In genomic region chr11:69061255-69061912, GRCm38 (mm10) we compare ENCODE assay signal across 8 mouse cellular contexts. TPM values are rescaled to one million over a fixed set of nuclear protein-coding genes. Genes with fewer than 3 reads are reported as not detected.
DNase-seq lines count a peak whose midpoint lies in the region; ATAC-seq and TF ChIP-seq lines count a peak whose summit lies in the region.

No protein-coding gene starts in this region.

- H3K9ac ChIP-seq in kidney, postnatal 0 days (ENCODE audit: low read depth, low read length): peak overlapping the region; percentile 94; the same call in 1 of the 2 replicates
- peak overlapping the region; percentile 94 for H3K9ac ChIP-seq in hindbrain, embryonic 12.5 days
- H3K9ac ChIP-seq in midbrain, embryonic 12.5 days (replicated peaks): peak overlapping the region; percentile 87

- peaks cover 30% of the 10 kb centered on the region for H3K4me1 ChIP-seq in kidney, postnatal 0 days (replicated peaks; ENCODE audit: insufficient read depth, low read length)
- H3K4me1 ChIP-seq in hindbrain, embryonic 12.5 days: peaks cover 34% of the 10 kb centered on the region
- peaks cover 36% of the 10 kb centered on the region for H3K4me1 ChIP-seq in midbrain, embryonic 12.5 days

- DNase-seq in kidney, postnatal 0 days (ENCODE audit: low spot score): no peak
- no peak for DNase-seq in kidney, adult 9 months
- DNase-seq in cerebellum, postnatal 10 days: peak; percentile 36 to 45
- no peak for DNase-seq in frontal cortex, postnatal 14 days (ENCODE audit: low spot score in 2 of 2)
- DNase-seq in layer of hippocampus, postnatal 25 days (ENCODE audit: extremely low spot score in 1 of 2, low spot score in 1 of 2): no peak
- no peak for DNase-seq in layer of hippocampus, postnatal 36 days

- H3K36me3 ChIP-seq in kidney, postnatal 0 days (ENCODE audit: insufficient read depth, low read length): no peaks in the 10 kb centered on the region
- no peaks in the 10 kb centered on the region for H3K36me3 ChIP-seq in hindbrain, embryonic 12.5 days
- no peaks in the 10 kb centered on the region for H3K36me3 ChIP-seq in midbrain, embryonic 12.5 days

- H3K27ac ChIP-seq in kidney, postnatal 0 days: peak overlapping the region; percentile 96
- no peak overlapping the region for H3K27ac ChIP-seq in hindbrain, embryonic 12.5 days
- no peak overlapping the region for H3K27ac ChIP-seq in midbrain, embryonic 12.5 days (replicated peaks)

- ATAC-seq in kidney, postnatal 0 days (replicated peaks; ENCODE audit: low FRiP score, low read depth): no peak
- ATAC-seq in hindbrain, embryonic 12.5 days (ENCODE audit: low FRiP score): no peak
- ATAC-seq in midbrain, embryonic 12.5 days (ENCODE audit: low FRiP score, low read depth): no peak

- 13% methylated on average over 17 of the region's 17 CpGs for WGBS in kidney, postnatal 0 days
- 9% methylated on average over 17 of the region's 17 CpGs for WGBS in hindbrain, embryonic 12.5 days
- WGBS in midbrain, embryonic 12.5 days: 8% methylated on average over 17 of the region's 17 CpGs

- H3K9me3 ChIP-seq in kidney, postnatal 0 days (replicated peaks; ENCODE audit: low read length): no peaks in the 10 kb centered on the region
- no peaks in the 10 kb centered on the region for H3K9me3 ChIP-seq in hindbrain, embryonic 12.5 days (replicated peaks)
- no peaks in the 10 kb centered on the region for H3K9me3 ChIP-seq in midbrain, embryonic 12.5 days

- TF ChIP-seq CTCF in kidney, postnatal 0 days (IDR thresholded peaks at IDR 0.05; ENCODE audit: low read depth): no peak

- no peaks in the 10 kb centered on the region for H3K27me3 ChIP-seq in kidney, postnatal 0 days (ENCODE audit: insufficient read depth, low read length)
- no peaks in the 10 kb centered on the region; the same call in 1 of the 2 replicates for H3K27me3 ChIP-seq in hindbrain, embryonic 12.5 days
- peaks cover 14% of the 10 kb centered on the region for H3K27me3 ChIP-seq in midbrain, embryonic 12.5 days

- peak overlapping the region; percentile 82 for H3K4me3 ChIP-seq in kidney, postnatal 0 days (replicated peaks; ENCODE audit: low read depth, low read length)
- H3K4me3 ChIP-seq in hindbrain, embryonic 12.5 days: peak overlapping the region; percentile 87
- peak overlapping the region; percentile 85 for H3K4me3 ChIP-seq in midbrain, embryonic 12.5 days

- H3K4me2 ChIP-seq in kidney, postnatal 0 days (ENCODE audit: low read length): peak overlapping the region; percentile 96
- peak overlapping the region; percentile 97 for H3K4me2 ChIP-seq in hindbrain, embryonic 12.5 days (replicated peaks)
- peak overlapping the region; percentile 93 for H3K4me2 ChIP-seq in midbrain, embryonic 12.5 days (replicated peaks)

RNA-seq across cellular contexts. Expression of gene Borcs6, which starts 1.9 kb away (rescaled TPM):
- polyA plus RNA-seq in kidney, postnatal 0 days (2015; fragmentation: Nextera tagmentation; extraction: Ambion mirVana): 11.9 and 13.3 TPM in 2 replicates
- polyA plus RNA-seq in hindbrain, embryonic 12.5 days (2016; fragmentation: Nextera tagmentation; extraction: Ambion mirVana): 15.8 and 16.6 TPM in 2 replicates
- 13.3 and 16.3 TPM in 2 replicates for polyA plus RNA-seq in midbrain, embryonic 12.5 days (2016; fragmentation: Nextera tagmentation; extraction: Ambion mirVana)
- total RNA-seq in layer of hippocampus, postnatal 25 days (2021): 10 to 100 TPM; 27.4 to 31.4 TPM
- total RNA-seq in layer of hippocampus, postnatal 36 days (2021): 10 to 100 TPM; 27.8 to 30.4 TPM

RNA-seq across cellular contexts. Expression of gene Tmem107, which starts 9.2 kb away (rescaled TPM):
- 60.8 and 61.3 TPM in 2 replicates for polyA plus RNA-seq in kidney, postnatal 0 days (2015; fragmentation: Nextera tagmentation; extraction: Ambion mirVana)
- 39.4 and 45.1 TPM in 2 replicates for polyA plus RNA-seq in hindbrain, embryonic 12.5 days (2016; fragmentation: Nextera tagmentation; extraction: Ambion mirVana)
- 45.1 and 48.3 TPM in 2 replicates for polyA plus RNA-seq in midbrain, embryonic 12.5 days (2016; fragmentation: Nextera tagmentation; extraction: Ambion mirVana)
- total RNA-seq in layer of hippocampus, postnatal 25 days (2021): 10 to 100 TPM; 21.1 to 21.6 TPM
- 10 to 100 TPM; 20.8 to 24.0 TPM for total RNA-seq in layer of hippocampus, postnatal 36 days (2021)

RNA-seq across cellular contexts. Expression of gene Aurkb, which starts 15.9 kb away (rescaled TPM):
- polyA plus RNA-seq in kidney, postnatal 0 days (2015; fragmentation: Nextera tagmentation; extraction: Ambion mirVana): 49.3 and 61.1 TPM in 2 replicates
- 95.5 and 100 TPM in 2 replicates for polyA plus RNA-seq in hindbrain, embryonic 12.5 days (2016; fragmentation: Nextera tagmentation; extraction: Ambion mirVana)
- 139 and 142 TPM in 2 replicates for polyA plus RNA-seq in midbrain, embryonic 12.5 days (2016; fragmentation: Nextera tagmentation; extraction: Ambion mirVana)
- 1 to 10 TPM in 1 of 2 experiments, under 1 TPM in 1; 0.85 to 1.0 TPM for total RNA-seq in layer of hippocampus, postnatal 25 days (2021)
- 1 to 10 TPM; 1.0 to 1.1 TPM for total RNA-seq in layer of hippocampus, postnatal 36 days (2021)

RNA-seq across cellular contexts. Expression of gene Vamp2, which starts 26.9 kb away (rescaled TPM):
- polyA plus RNA-seq in kidney, postnatal 0 days (2015; fragmentation: Nextera tagmentation; extraction: Ambion mirVana): 66.7 and 67.7 TPM in 2 replicates
- polyA plus RNA-seq in hindbrain, embryonic 12.5 days (2016; fragmentation: Nextera tagmentation; extraction: Ambion mirVana): 140 and 159 TPM in 2 replicates
- polyA plus RNA-seq in midbrain, embryonic 12.5 days (2016; fragmentation: Nextera tagmentation; extraction: Ambion mirVana): 123 and 131 TPM in 2 replicates
- 1,000 to 10,000 TPM in 1 of 2 experiments, 100 to 1,000 TPM in 1; 978 to 1,010 TPM for total RNA-seq in layer of hippocampus, postnatal 25 days (2021)
- total RNA-seq in layer of hippocampus, postnatal 36 days (2021): 100 to 1,000 TPM; 962 to 984 TPM

RNA-seq across cellular contexts. Expression of gene Per1, which starts 33.6 kb away (rescaled TPM):
- 7.4 and 9.9 TPM in 2 replicates for polyA plus RNA-seq in kidney, postnatal 0 days (2015; fragmentation: Nextera tagmentation; extraction: Ambion mirVana)
- polyA plus RNA-seq in hindbrain, embryonic 12.5 days (2016; fragmentation: Nextera tagmentation; extraction: Ambion mirVana): 9.8 and 11.6 TPM in 2 replicates
- polyA plus RNA-seq in midbrain, embryonic 12.5 days (2016; fragmentation: Nextera tagmentation; extraction: Ambion mirVana): 9.8 and 10.9 TPM in 2 replicates
- 10 to 100 TPM; 70.1 to 89.0 TPM for total RNA-seq in layer of hippocampus, postnatal 25 days (2021)
- 10 to 100 TPM; 78.2 to 92.8 TPM for total RNA-seq in layer of hippocampus, postnatal 36 days (2021)

Comparison
In these comparisons a context has a peak if more than half of its experiments do, and no peak if none do; other contexts are left out.
1. DNase-seq: peak in cerebellum, postnatal 10 days (2 of 2); none in kidney, postnatal 0 days (single experiment), kidney, adult 9 months (single experiment), frontal cortex, postnatal 14 days (0 of 2), layer of hippocampus, postnatal 25 days (0 of 2) and layer of hippocampus, postnatal 36 days (0 of 2).
2. Peak in every context shown above with its lines, with median percentiles within 50 percentile points of each other: H3K4me2 ChIP-seq, H3K4me3 ChIP-seq and H3K9ac ChIP-seq.